Mouse (Mus musculus) bone marrow, adult 2 months (tissue): ENCODE results near the gene Kcnc1. TPM values are rescaled to one million over a fixed set of nuclear protein-coding genes. Genes with fewer than 3 reads are reported as not detected.

Experiments used
- H3K27ac ChIP-seq: fragments of 200-500 bp; 2 replicates; pipeline ENCODE4 v1.5.1; 2012; ENCODE audit warnings: low read depth, mild to moderate bottlenecking, control low read depth, inconsistent platforms, low read length; ENCODE audit not compliant: control insufficient read depth, poor library complexity, insufficient read depth
- H3K4me1 ChIP-seq: fragments of 200-500 bp; 2 replicates; pipeline ENCODE4 v1.6.1; 2011; ENCODE audit warnings: low read length; ENCODE audit not compliant: control insufficient read depth, insufficient read depth
- H3K4me3 ChIP-seq: fragments of 200-500 bp; replicated peaks from 2 replicates; pipeline ENCODE3; 2011; ENCODE audit warnings: mild to moderate bottlenecking, low read depth, low read length, control low read depth; ENCODE audit not compliant: control insufficient read depth
- CTCF ChIP-seq: fragments of 200-500 bp; IDR thresholded peaks from 2 replicates; pipeline ENCODE4 v1.5.1; 2011; ENCODE audit warnings: low read length, control low read depth; ENCODE audit not compliant: control insufficient read depth, insufficient read depth
- POLR2A ChIP-seq: fragments of 200-500 bp; IDR thresholded peaks from 2 replicates; pipeline ENCODE4 v1.6.1; 2011; ENCODE audit warnings: low read depth, mild to moderate bottlenecking, control low read depth, low read length, borderline replicate concordance; ENCODE audit not compliant: control insufficient read depth
- WGBS: fragments of 180-500 bp; shearing (Covaris S2); methylation state at CpG from one replicate; pipeline ENCODE4 v1.1.7; 2018; 5-methylcytosine and 5-hydroxymethylcytosine counted together
- polyA plus RNA-seq: library from polyadenylated mRNA; stranded (reverse); fragments of >200 nt; gene quantifications from 2 replicates; pipeline ENCODE4 v1.2.4, GENCODE M21; 2011; ENCODE audit warnings: low replicate concordance; ENCODE audit not compliant: missing spikeins, insufficient read depth, insufficient read length

The Kcnc1 gene
- polyA plus RNA-seq, 1 experiment = 0.25 TPM

GRCm38 (mm10) chr7:46364154-46364553 lies 32.1 kb upstream of the Kcnc1 start:
- no peaks in the 10 kb centered on the region for H3K4me1 ChIP-seq
- 62% methylated on average over 5 of the region's 5 CpGs for WGBS
- no peak overlapping the region for H3K27ac ChIP-seq
- H3K4me3 ChIP-seq = no peak overlapping the region
- TF ChIP-seq POLR2A (no peak), CTCF (no peak)

GRCm38 (mm10) chr7:46365810-46366209 lies 30.5 kb upstream of the Kcnc1 start:
- TF ChIP-seq CTCF (no peak), POLR2A (no peak)
- H3K4me3 ChIP-seq = no peak overlapping the region
- 48% methylated on average over 1 of the region's 1 CpGs for WGBS
- no peak overlapping the region for H3K27ac ChIP-seq
- no peaks in the 10 kb centered on the region for H3K4me1 ChIP-seq

GRCm38 (mm10) chr7:46371104-46371503 lies 25.2 kb upstream of the Kcnc1 start:
- H3K27ac ChIP-seq = no peak overlapping the region
- H3K4me1 ChIP-seq = no peaks in the 10 kb centered on the region
- H3K4me3 ChIP-seq = no peak overlapping the region
- 56% methylated on average over 4 of the region's 4 CpGs for WGBS
- TF ChIP-seq CTCF (no peak), POLR2A (no peak)

GRCm38 (mm10) chr7:46376172-46377007 lies 19.9 kb upstream of the Kcnc1 start, which contains the start of gene Myod1:
TSS of gene Myod1 (plus strand) at chr7:46376474.
- Histone ChIP-seq H3K4me1 (no peaks in the 10 kb centered on the region), H3K4me3 (no peak within 1 kb of the TSS), H3K27ac (no peak within 1 kb of the TSS)
- TF ChIP-seq CTCF = no peak
- TF ChIP-seq POLR2A = no peak
- 9% methylated on average over 44 of the region's 44 CpGs for WGBS

- no peaks in the 10 kb centered on the region for H3K4me1 ChIP-seq
- TF ChIP-seq POLR2A (no peak), CTCF (no peak)
- H3K4me3 ChIP-seq = no peak overlapping the region
- H3K27ac ChIP-seq = no peak overlapping the region
- 3% methylated on average over 33 of the region's 33 CpGs for WGBS
Observed at GRCm38 (mm10) chr7:46377008-46377346, 19.3 kb upstream of the Kcnc1 start.

GRCm38 (mm10) chr7:46378123-46378522 lies 18.2 kb upstream of the Kcnc1 start:
- 7% methylated on average over 22 of the region's 22 CpGs for WGBS
- TF ChIP-seq CTCF (peak; percentile 49; the same call in 1 of the 2 replicates), POLR2A (no peak)
- H3K4me1 ChIP-seq = no peaks in the 10 kb centered on the region
- H3K4me3 ChIP-seq = no peak overlapping the region
- no peak overlapping the region for H3K27ac ChIP-seq

- 13% methylated on average over 16 of the region's 16 CpGs for WGBS
- TF ChIP-seq POLR2A (no peak), CTCF (peak; percentile 52; the same call in 1 of the 2 replicates)
- H3K4me1 ChIP-seq = no peaks in the 10 kb centered on the region
- no peak overlapping the region for H3K4me3 ChIP-seq
- H3K27ac ChIP-seq = no peak overlapping the region
Observed at GRCm38 (mm10) chr7:46378983-46379382, 17.3 kb upstream of the Kcnc1 start.

- no peak overlapping the region for H3K27ac ChIP-seq
- WGBS = 61% methylated on average over 9 of the region's 9 CpGs
- no peaks in the 10 kb centered on the region for H3K4me1 ChIP-seq
- H3K4me3 ChIP-seq = no peak overlapping the region
- TF ChIP-seq POLR2A (no peak), CTCF (peak; percentile 25; the same call in 1 of the 2 replicates)
Observed at GRCm38 (mm10) chr7:46380625-46381024, 15.7 kb upstream of the Kcnc1 start.

GRCm38 (mm10) chr7:46387430-46387829 lies 8.9 kb upstream of the Kcnc1 start:
- H3K4me3 ChIP-seq = no peak overlapping the region
- no peak overlapping the region for H3K27ac ChIP-seq
- WGBS = 78% methylated on average over 3 of the region's 3 CpGs
- no peak for TF ChIP-seq POLR2A
- no peak for TF ChIP-seq CTCF
- peaks cover 5% of the 10 kb centered on the region; the same call in 1 of the 2 replicates for H3K4me1 ChIP-seq
